Mouse (Mus musculus) erythroid progenitor cell, adult 5-6 weeks (primary cell): ENCODE results near the gene Fbxo2. TPM values are rescaled to one million over a fixed set of nuclear protein-coding genes. Genes with fewer than 3 reads are reported as not detected.
"Not testable (repeated sequence)": the region's sequence is repeated elsewhere in the genome, so short reads cannot be mapped to it uniquely, and the experiment has no call there.

Experiments used
- ATAC-seq: replicated peaks from 2 replicates; pipeline ENCODE4 v1.8.0; 2016; ENCODE audit warnings: moderate number of reproducible peaks, mild to moderate bottlenecking, moderate TSS enrichment, inconsistent platforms; ENCODE audit not compliant: poor library complexity, low FRiP score, severe bottlenecking
- total RNA-seq, 2 experiments: library from RNA; stranded (forward) in 1 of 2; stranded (reverse) in 1 of 2; fragments of 150-400 nt in 1 of 2; fragments of 186-747, 209-891 nt in 1 of 2; gene quantifications; 2 replicates each; pipeline versions ENCODE4 v1.2.3 to v1.2.4; 2015 to 2017; ENCODE audit warnings: low replicate concordance in 2 of 2

Fbxo2 gene
- total RNA-seq (2015; ENCODE audit: low replicate concordance): not detected in 2 replicates
- total RNA-seq (2017; ENCODE audit: low replicate concordance): not detected in 2 replicates

GRCm38 (mm10) chr4:148160436-148161390, at the start of gene Fbxo2, which contains the start of gene Fbxo44:
TSS of gene Fbxo2 (plus strand) at chr4:148160621.
TSS of gene Fbxo44 (minus strand) at chr4:148160482.
- no peak for ATAC-seq

GRCm38 (mm10) chr4:148112519-148112918, 47.9 kb upstream of the Fbxo2 start:
- ATAC-seq: no peak

GRCm38 (mm10) chr4:148114758-148115391, 45.5 kb upstream of the Fbxo2 start:
- peak; percentile 72 for ATAC-seq

- no peak for ATAC-seq
Measured at GRCm38 (mm10) chr4:148115467-148115866, 45.0 kb upstream of the Fbxo2 start.

GRCm38 (mm10) chr4:148116657-148117056, 43.8 kb upstream of the Fbxo2 start:
- ATAC-seq: no peak

- ATAC-seq: no peak
Measured at GRCm38 (mm10) chr4:148117392-148117791, 43.0 kb upstream of the Fbxo2 start.

GRCm38 (mm10) chr4:148119578-148119977, 40.8 kb upstream of the Fbxo2 start:
- ATAC-seq: not testable (repeated sequence)

- no peak for ATAC-seq
Measured at GRCm38 (mm10) chr4:148120555-148120954, 39.9 kb upstream of the Fbxo2 start.

GRCm38 (mm10) chr4:148121362-148121761, 39.1 kb upstream of the Fbxo2 start:
- no peak for ATAC-seq

GRCm38 (mm10) chr4:148121982-148122693, 38.3 kb upstream of the Fbxo2 start:
- ATAC-seq: no peak

GRCm38 (mm10) chr4:148122694-148123066, 37.7 kb upstream of the Fbxo2 start:
- ATAC-seq: no peak

- ATAC-seq: no peak
Measured at GRCm38 (mm10) chr4:148128241-148128640, 32.2 kb upstream of the Fbxo2 start.

GRCm38 (mm10) chr4:148128672-148129071, 31.7 kb upstream of the Fbxo2 start:
- no peak for ATAC-seq

GRCm38 (mm10) chr4:148130133-148130532, 30.3 kb upstream of the Fbxo2 start, which contains the start of gene Mad2l2:
TSS of gene Mad2l2 (plus strand) at chr4:148130384.
- ATAC-seq: no peak

GRCm38 (mm10) chr4:148130561-148131413, 29.6 kb upstream of the Fbxo2 start, which contains the start of gene Draxin:
TSS of gene Draxin (minus strand) at chr4:148130698.
- no peak for ATAC-seq

GRCm38 (mm10) chr4:148131497-148132081, 28.8 kb upstream of the Fbxo2 start:
- no peak for ATAC-seq

GRCm38 (mm10) chr4:148134988-148135387, 25.4 kb upstream of the Fbxo2 start:
- ATAC-seq: no peak

GRCm38 (mm10) chr4:148137503-148137902, 22.9 kb upstream of the Fbxo2 start:
- ATAC-seq: no peak

- ATAC-seq: peak; percentile 21
Measured at GRCm38 (mm10) chr4:148139767-148140097, 20.7 kb upstream of the Fbxo2 start.
